ENCODE assay signal across 10 mouse cellular contexts in genomic region chr9:44485105-44485515, GRCm38 (mm10). TPM values are rescaled to one million over a fixed set of nuclear protein-coding genes. Genes with fewer than 3 reads are reported as not detected.
DNase-seq lines count a peak whose midpoint lies in the region; ATAC-seq lines count a peak whose summit lies in the region.
"Had no signal": no experiment of that assay in that cellular context is flagged by ENCODE, and none has a peak within 500 bp of the region (broad histone marks: within the 10 kb centered on the region; RNA-seq: fewer than 3 reads in every experiment).

No protein-coding gene starts in this region.

- H3K9me3 ChIP-seq in forebrain, embryonic 11.5 days (ENCODE audit: control insufficient read depth, low read length): no peaks in the 10 kb centered on the region
- no peaks in the 10 kb centered on the region for H3K9me3 ChIP-seq in kidney, embryonic 14.5 days (ENCODE audit: control insufficient read depth, low read length)
- no peaks in the 10 kb centered on the region for H3K9me3 ChIP-seq in midbrain, embryonic 16.5 days (replicated peaks; ENCODE audit: control insufficient read depth, low read length, poor library complexity, severe bottlenecking)

- peak overlapping the region; percentile 96; the same call in 1 of the 2 replicates for H3K4me3 ChIP-seq in forebrain, embryonic 11.5 days (ENCODE audit: low read depth, low read length)
- peak overlapping the region; percentile 91 for H3K4me3 ChIP-seq in kidney, embryonic 14.5 days (ENCODE audit: low read length)
- H3K4me3 ChIP-seq in midbrain, embryonic 16.5 days (ENCODE audit: low read depth, low read length): peak overlapping the region; percentile 92

- no peaks in the 10 kb centered on the region for H3K27me3 ChIP-seq in forebrain, embryonic 11.5 days (ENCODE audit: control insufficient read depth, insufficient read depth, low read length)
- H3K27me3 ChIP-seq in kidney, embryonic 14.5 days (ENCODE audit: control insufficient read depth, insufficient read depth, low read length): no peaks in the 10 kb centered on the region
- no peaks in the 10 kb centered on the region for H3K27me3 ChIP-seq in midbrain, embryonic 16.5 days (ENCODE audit: control insufficient read depth, insufficient read depth, low read depth, low read length)
- H3K27me3 ChIP-seq: Patski had no signal

- DNase-seq in kidney, adult 11 months: peak; percentile 47
- DNase-seq in kidney, adult 18-20 months: no peak
- no peak for DNase-seq in forebrain, embryonic 11.5 days (ENCODE audit: low spot score)
- DNase-seq in gastrocnemius, postnatal 25 days: no peak
- no peak for DNase-seq in ovary, postnatal 14 days (ENCODE audit: low spot score)
- DNase-seq in adipocyte (ENCODE audit: low spot score): no peak

- H3K9ac ChIP-seq in forebrain, embryonic 11.5 days (ENCODE audit: low read length): no peak overlapping the region
- peak overlapping the region; percentile 83 for H3K9ac ChIP-seq in kidney, embryonic 14.5 days (ENCODE audit: low read depth, low read length)
- H3K9ac ChIP-seq in midbrain, embryonic 16.5 days (ENCODE audit: low read depth, low read length): peak overlapping the region; percentile 95

- WGBS in forebrain, embryonic 11.5 days: 33% methylated on average over 6 of the region's 6 CpGs
- WGBS in kidney, embryonic 14.5 days: 25% methylated on average over 6 of the region's 6 CpGs
- WGBS in midbrain, embryonic 16.5 days: 36% methylated on average over 6 of the region's 6 CpGs

- peak overlapping the region; percentile 89 for H3K4me2 ChIP-seq in forebrain, embryonic 11.5 days (ENCODE audit: low read depth, low read length, severe bottlenecking)
- peak overlapping the region; percentile 88 for H3K4me2 ChIP-seq in kidney, embryonic 14.5 days (replicated peaks; ENCODE audit: low read depth, low read length)
- peak overlapping the region; percentile 93 for H3K4me2 ChIP-seq in midbrain, embryonic 16.5 days (ENCODE audit: low read length)

- ATAC-seq in forebrain, embryonic 11.5 days (replicated peaks; ENCODE audit: low FRiP score): no peak
- ATAC-seq in kidney, embryonic 14.5 days (ENCODE audit: low FRiP score, low TSS enrichment): no peak
- ATAC-seq in midbrain, embryonic 16.5 days: no peak
- ATAC-seq: Patski had no signal

- no peaks in the 10 kb centered on the region for H3K36me3 ChIP-seq in forebrain, embryonic 11.5 days (ENCODE audit: control insufficient read depth, insufficient read depth, low read length)
- H3K36me3 ChIP-seq in kidney, embryonic 14.5 days (ENCODE audit: control insufficient read depth, insufficient read depth, low read length): no peaks in the 10 kb centered on the region
- no peaks in the 10 kb centered on the region for H3K36me3 ChIP-seq in midbrain, embryonic 16.5 days (ENCODE audit: control insufficient read depth, insufficient read depth, low read length)

- peaks cover 50% of the 10 kb centered on the region for H3K4me1 ChIP-seq in forebrain, embryonic 11.5 days (replicated peaks; ENCODE audit: control insufficient read depth, insufficient read depth, low read length)
- peaks cover 65% of the 10 kb centered on the region for H3K4me1 ChIP-seq in kidney, embryonic 14.5 days (ENCODE audit: control insufficient read depth, insufficient read depth, low read length)
- peaks cover 67% of the 10 kb centered on the region for H3K4me1 ChIP-seq in midbrain, embryonic 16.5 days (ENCODE audit: control insufficient read depth, insufficient read depth, low read length)

- H3K27ac ChIP-seq in forebrain, embryonic 11.5 days (ENCODE audit: low read depth, low read length): no peak overlapping the region
- peak overlapping the region; percentile 87; the same call in 1 of the 2 replicates for H3K27ac ChIP-seq in kidney, embryonic 14.5 days (ENCODE audit: low read depth, low read length)
- no peak overlapping the region for H3K27ac ChIP-seq in midbrain, embryonic 16.5 days (ENCODE audit: low read length)

RNA-seq across cellular contexts. Expression of gene Bcl9l, which starts 2.5 kb away (rescaled TPM):
- polyA plus RNA-seq in forebrain, embryonic 11.5 days (2014; fragmentation: Nextera tagmentation; extraction: Ambion mirVana): 8.7 and 10.6 TPM in 2 replicates
- 14.5 and 14.6 TPM in 2 replicates for polyA plus RNA-seq in kidney, embryonic 14.5 days (2014; fragmentation: Nextera tagmentation; extraction: Ambion mirVana)
- 10.7 and 10.8 TPM in 2 replicates for polyA plus RNA-seq in midbrain, embryonic 16.5 days (2015; fragmentation: Nextera tagmentation; extraction: Ambion mirVana)
- total RNA-seq in gastrocnemius, postnatal 25 days (2021): 10 to 100 TPM; 33.6 to 40.7 TPM

RNA-seq across cellular contexts. Expression of gene Upk2, which starts 30.3 kb away (rescaled TPM):
- polyA plus RNA-seq in forebrain, embryonic 11.5 days (2014; fragmentation: Nextera tagmentation; extraction: Ambion mirVana): not detected in 2 replicates
- 0.30 and 0.39 TPM in 2 replicates for polyA plus RNA-seq in kidney, embryonic 14.5 days (2014; fragmentation: Nextera tagmentation; extraction: Ambion mirVana)
- not detected in 2 replicates for polyA plus RNA-seq in midbrain, embryonic 16.5 days (2015; fragmentation: Nextera tagmentation; extraction: Ambion mirVana)
- total RNA-seq in gastrocnemius, postnatal 25 days (2021): under 1 TPM; 0.32 to 0.43 TPM
- total RNA-seq: neutrophil, adult 5-6 weeks had no signal
- polyA plus RNA-seq: Patski had no signal

RNA-seq across cellular contexts. Expression of gene Foxr1, which starts 44.2 kb away (rescaled TPM):
- not detected in 2 replicates for polyA plus RNA-seq in forebrain, embryonic 11.5 days (2014; fragmentation: Nextera tagmentation; extraction: Ambion mirVana)
- polyA plus RNA-seq in kidney, embryonic 14.5 days (2014; fragmentation: Nextera tagmentation; extraction: Ambion mirVana): not detected in 2 replicates
- polyA plus RNA-seq in midbrain, embryonic 16.5 days (2015; fragmentation: Nextera tagmentation; extraction: Ambion mirVana): not detected in 2 replicates
- total RNA-seq in gastrocnemius, postnatal 25 days (2021): not detected
- total RNA-seq: neutrophil, adult 5-6 weeks had no signal
- polyA plus RNA-seq: Patski had no signal
